Mouse (Mus musculus) hindbrain, embryonic 12.5 days (tissue): ENCODE data around the gene Wwox. TPM values are rescaled to one million over a fixed set of nuclear protein-coding genes. Genes with fewer than 3 reads are reported as not detected.

Experiments used
- ATAC-seq: fragments of 200-750 bp; cut with Nextera tagmentation; 2 replicates; pipeline ENCODE4 v1.8.0; 2017; ENCODE audit warnings: moderate TSS enrichment; ENCODE audit not compliant: low FRiP score
- H3K27ac ChIP-seq: fragments of 300-500 bp; sonication (generic); 2 replicates; pipeline ENCODE4 v1.5.1; 2016; ENCODE audit warnings: mild to moderate bottlenecking
- H3K27me3 ChIP-seq: fragments of 300-500 bp; sonication (generic); 2 replicates; pipeline ENCODE4 v1.6.1; 2016; ENCODE audit warnings: mild to moderate bottlenecking
- H3K36me3 ChIP-seq: fragments of 300-500 bp; sonication (generic); 2 replicates; pipeline ENCODE4 v1.6.1; 2016; ENCODE audit warnings: mild to moderate bottlenecking
- H3K4me1 ChIP-seq: fragments of 300-500 bp; sonication (generic); 2 replicates; pipeline ENCODE4 v1.6.1; 2016
- H3K4me2 ChIP-seq: fragments of 300-500 bp; sonication (generic); replicated peaks from 2 replicates; pipeline ENCODE4 v1.6.1; 2016; ENCODE audit warnings: mild to moderate bottlenecking
- H3K4me3 ChIP-seq: fragments of 300-500 bp; sonication (generic); 2 replicates; pipeline ENCODE4 v1.5.1; 2016; ENCODE audit warnings: mild to moderate bottlenecking
- H3K9ac ChIP-seq: fragments of 300-500 bp; sonication (generic); 2 replicates; pipeline ENCODE4 v1.6.1; 2016; ENCODE audit warnings: mild to moderate bottlenecking, moderate library complexity
- H3K9me3 ChIP-seq: fragments of 300-500 bp; sonication (generic); replicated peaks from 2 replicates; pipeline ENCODE4 v1.6.1; 2016; ENCODE audit warnings: mild to moderate bottlenecking
- WGBS: fragments of 180-500 bp; shearing (Covaris S2); methylation state at CpG from one replicate; pipeline ENCODE4 v1.1.7; 2016; 5-methylcytosine and 5-hydroxymethylcytosine counted together
- polyA plus RNA-seq: library from polyadenylated mRNA; unstranded; fragments of >200 nt; fragmentation: Nextera tagmentation; extraction: Ambion mirVana; gene quantifications from 2 replicates; pipeline ENCODE4 v1.2.1, GENCODE M21; 2016

Gene Wwox
- polyA plus RNA-seq, 1 experiment from 2014 or later, result 13.8 TPM

GRCm38 (mm10) chr8:114512075-114512935 lies 72.8 kb downstream of the Wwox start:
- ATAC-seq, result no peak
- 0 out of 2 replicates have a peak, but pooled peaks cover 4% of the 10 kb centered on the region for H3K27me3 ChIP-seq
- no peak overlapping the region for H3K27ac ChIP-seq
- 76% methylated on average over 26 of the region's 26 CpGs for WGBS
- no peaks in the 10 kb centered on the region for H3K36me3 ChIP-seq
- no peaks in the 10 kb centered on the region for H3K9me3 ChIP-seq
- no peak overlapping the region for H3K4me2 ChIP-seq
- no peak overlapping the region for H3K4me3 ChIP-seq
- peaks cover 15% of the 10 kb centered on the region for H3K4me1 ChIP-seq
- H3K9ac ChIP-seq, result no peak overlapping the region

- no peaks in the 10 kb centered on the region for H3K36me3 ChIP-seq
- no peaks in the 10 kb centered on the region for H3K9me3 ChIP-seq
- no peak overlapping the region for H3K4me3 ChIP-seq
- H3K4me1 ChIP-seq, result peaks cover 12% of the 10 kb centered on the region
- WGBS, result 59% methylated on average over 11 of the region's 11 CpGs
- ATAC-seq, result no peak
- no peak overlapping the region for H3K4me2 ChIP-seq
- H3K27me3 ChIP-seq, result no peaks in the 10 kb centered on the region
- no peak overlapping the region for H3K27ac ChIP-seq
- H3K9ac ChIP-seq, result no peak overlapping the region
Measured at GRCm38 (mm10) chr8:114514692-114515091, 75.2 kb downstream of the Wwox start.

DNA sequence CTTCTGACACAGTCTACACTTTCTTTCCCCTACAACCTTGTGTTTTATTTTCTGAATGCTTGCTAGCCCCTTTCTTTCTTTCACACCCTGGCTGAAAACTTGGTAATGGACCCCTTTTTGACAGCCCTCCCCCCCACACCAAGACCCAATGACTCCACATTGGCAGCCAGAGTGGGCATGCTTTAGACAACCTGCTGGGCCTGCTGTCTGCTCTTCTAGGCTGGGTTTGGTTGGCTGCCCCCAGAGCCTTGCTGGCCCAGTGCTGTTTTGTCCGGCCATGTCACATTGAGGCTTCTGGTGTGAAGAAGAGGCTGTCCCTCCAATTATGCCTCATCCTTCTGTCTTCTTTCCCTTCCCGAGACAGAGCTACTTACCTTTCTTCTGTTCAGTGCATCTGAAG lies 83.6 kb downstream of the Wwox start:
- Histone ChIP-seq H3K4me1 (peaks cover 21% of the 10 kb centered on the region), H3K27ac (no peak overlapping the region), H3K4me3 (no peak overlapping the region), H3K27me3 (no peaks in the 10 kb centered on the region), H3K9me3 (no peaks in the 10 kb centered on the region), H3K4me2 (no peak overlapping the region), H3K9ac (no peak overlapping the region), H3K36me3 (no peaks in the 10 kb centered on the region)
- no peak for ATAC-seq
- WGBS, result 76% methylated on average over 2 of the region's 2 CpGs

DNA sequence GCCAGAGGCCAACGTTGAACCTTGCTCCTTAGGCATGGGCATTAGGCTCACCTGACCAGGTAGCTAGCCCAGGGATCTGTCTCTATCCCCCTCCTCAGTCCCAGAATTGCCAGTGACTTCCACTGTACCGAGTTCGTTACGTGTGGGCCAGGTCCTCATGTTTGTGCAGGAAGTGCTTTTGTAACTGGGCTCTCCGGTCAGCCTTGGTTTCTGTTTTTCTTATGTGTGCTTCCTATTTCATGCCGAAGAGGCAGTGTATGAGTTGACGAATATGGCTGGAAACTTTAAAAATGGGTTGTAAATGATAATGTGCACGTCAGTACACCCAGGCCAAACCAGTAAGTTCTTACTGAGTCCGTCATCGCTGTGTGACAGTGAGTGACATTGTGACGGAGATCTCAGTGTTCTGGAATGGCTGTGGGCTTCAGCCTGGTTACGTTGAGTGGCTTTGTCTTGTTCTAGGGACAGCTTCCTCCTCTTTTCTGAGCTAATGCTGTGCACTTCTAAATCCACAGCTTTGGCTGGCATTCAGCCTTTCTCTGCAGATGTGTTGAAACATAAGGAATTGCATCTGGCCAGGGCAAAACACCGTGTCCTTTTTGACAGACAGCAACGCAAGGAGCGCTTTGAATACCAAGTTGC lies 87.3 kb downstream of the Wwox start:
- no peaks in the 10 kb centered on the region for H3K27me3 ChIP-seq
- no peaks in the 10 kb centered on the region for H3K9me3 ChIP-seq
- peaks cover 31% of the 10 kb centered on the region for H3K4me1 ChIP-seq
- ATAC-seq, result no peak
- H3K4me3 ChIP-seq, result no peak overlapping the region
- no peaks in the 10 kb centered on the region for H3K36me3 ChIP-seq
- no peak overlapping the region for H3K27ac ChIP-seq
- H3K9ac ChIP-seq, result no peak overlapping the region
- WGBS, result 82% methylated on average over 15 of the region's 15 CpGs
- H3K4me2 ChIP-seq, result no peak overlapping the region

DNA sequence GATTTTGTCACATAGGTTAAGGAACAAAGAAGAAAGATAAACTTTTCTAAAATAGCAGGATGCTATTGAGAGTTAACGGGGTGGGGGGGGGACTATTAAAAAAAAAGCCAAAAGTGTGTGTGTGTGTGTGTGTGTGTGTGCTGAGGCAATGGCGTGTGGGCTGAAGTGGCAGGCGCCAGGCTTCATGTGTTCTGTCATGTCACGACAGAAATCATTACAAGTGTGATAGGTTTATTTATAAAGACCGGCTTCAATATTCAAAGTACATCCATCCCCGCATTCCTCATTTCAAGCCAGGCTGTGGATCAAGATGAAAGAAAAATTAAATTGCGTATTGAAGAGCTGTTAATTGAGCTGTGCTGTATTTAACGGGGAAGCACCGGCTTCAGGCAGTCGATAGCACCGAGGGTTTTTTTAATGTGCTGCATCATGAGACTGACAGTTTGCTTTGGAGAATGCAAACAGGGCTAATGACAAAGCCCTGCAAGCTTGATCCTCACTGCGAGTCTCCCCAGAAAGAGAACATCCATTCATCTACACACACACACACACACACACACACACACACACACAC lies 88.3 kb downstream of the Wwox start:
- 0 out of 2 replicates have a peak overlapping the region, but pooled peaks have one; percentile 30 for H3K27ac ChIP-seq

DNA sequence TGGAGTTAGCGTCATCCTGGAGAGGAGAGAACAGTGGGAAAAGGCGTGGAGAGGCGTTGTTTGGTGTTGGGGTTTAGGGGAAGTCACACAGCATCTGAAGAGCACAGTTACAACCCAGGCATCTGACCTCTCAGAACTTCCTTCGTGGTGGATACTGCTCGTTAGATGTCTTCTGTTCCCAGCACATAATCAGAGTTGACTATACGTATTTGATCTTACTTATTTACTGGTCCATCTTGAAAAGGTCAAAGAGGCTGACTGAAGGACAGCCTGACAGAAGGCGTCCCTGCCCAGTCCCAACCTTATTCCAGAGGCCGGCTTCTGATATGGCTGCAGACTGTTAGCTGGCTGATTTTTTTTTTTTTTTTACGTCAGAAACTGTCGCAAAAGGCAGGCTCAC lies 90.1 kb downstream of the Wwox start:
- H3K4me1 ChIP-seq, result peaks cover 25% of the 10 kb centered on the region; the same call in 1 of the 2 replicates
- no peaks in the 10 kb centered on the region; the same call in 1 of the 2 replicates for H3K27me3 ChIP-seq
- WGBS, result 86% methylated on average over 10 of the region's 10 CpGs
- H3K9ac ChIP-seq, result no peak overlapping the region
- H3K27ac ChIP-seq, result no peak overlapping the region
- H3K4me2 ChIP-seq, result no peak overlapping the region
- no peak for ATAC-seq
- no peaks in the 10 kb centered on the region for H3K9me3 ChIP-seq
- no peaks in the 10 kb centered on the region for H3K36me3 ChIP-seq
- no peak overlapping the region for H3K4me3 ChIP-seq

More for the DNA sequence above, 88.3 kb downstream of the Wwox start:
- H3K4me2 ChIP-seq, result no peak overlapping the region
- H3K4me3 ChIP-seq, result no peak overlapping the region
- no peak overlapping the region for H3K9ac ChIP-seq
- 47% methylated on average over 12 of the region's 12 CpGs for WGBS
- no peaks in the 10 kb centered on the region for H3K36me3 ChIP-seq
- ATAC-seq, result no peak
- H3K4me1 ChIP-seq, result peaks cover 28% of the 10 kb centered on the region
- H3K27me3 ChIP-seq, result no peaks in the 10 kb centered on the region; the same call in 1 of the 2 replicates
- no peaks in the 10 kb centered on the region for H3K9me3 ChIP-seq

DNA sequence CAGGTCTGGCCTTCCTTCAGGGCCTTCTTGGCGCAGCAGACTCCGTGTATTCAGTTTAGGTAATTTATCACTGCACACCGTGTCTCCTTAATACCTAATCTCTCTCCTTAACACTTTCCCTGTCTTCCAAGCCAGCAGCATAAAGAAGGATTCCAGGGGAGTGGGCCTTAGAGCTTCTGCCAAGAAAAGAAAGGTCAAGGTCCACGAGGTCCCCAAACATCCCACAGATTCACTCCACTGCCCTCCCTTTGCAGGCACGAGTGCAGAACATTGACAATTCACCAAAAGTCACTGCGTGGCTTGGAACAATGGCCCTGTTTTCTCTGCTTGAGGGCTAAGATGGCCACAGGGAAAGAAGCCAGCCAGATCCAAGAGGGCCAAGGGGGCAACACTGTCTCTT lies 96.7 kb downstream of the Wwox start:
- Histone ChIP-seq H3K4me3 (no peak overlapping the region), H3K4me2 (no peak overlapping the region), H3K36me3 (no peaks in the 10 kb centered on the region), H3K9me3 (no peaks in the 10 kb centered on the region), H3K27ac (no peak overlapping the region), H3K27me3 (peaks cover 9% of the 10 kb centered on the region), H3K9ac (no peak overlapping the region), H3K4me1 (peaks cover 15% of the 10 kb centered on the region)
- no peak for ATAC-seq
- 33% methylated on average over 6 of the region's 6 CpGs for WGBS

GRCm38 (mm10) chr8:114541132-114541531 lies 101.7 kb downstream of the Wwox start:
- 14% methylated on average over 3 of the region's 3 CpGs for WGBS
- Histone ChIP-seq H3K9ac (no peak overlapping the region), H3K36me3 (no peaks in the 10 kb centered on the region), H3K4me3 (no peak overlapping the region), H3K9me3 (no peaks in the 10 kb centered on the region), H3K27ac (no peak overlapping the region), H3K4me1 (peaks cover 4% of the 10 kb centered on the region), H3K4me2 (no peak overlapping the region), H3K27me3 (peaks cover 5% of the 10 kb centered on the region)
- ATAC-seq, result no peak

DNA sequence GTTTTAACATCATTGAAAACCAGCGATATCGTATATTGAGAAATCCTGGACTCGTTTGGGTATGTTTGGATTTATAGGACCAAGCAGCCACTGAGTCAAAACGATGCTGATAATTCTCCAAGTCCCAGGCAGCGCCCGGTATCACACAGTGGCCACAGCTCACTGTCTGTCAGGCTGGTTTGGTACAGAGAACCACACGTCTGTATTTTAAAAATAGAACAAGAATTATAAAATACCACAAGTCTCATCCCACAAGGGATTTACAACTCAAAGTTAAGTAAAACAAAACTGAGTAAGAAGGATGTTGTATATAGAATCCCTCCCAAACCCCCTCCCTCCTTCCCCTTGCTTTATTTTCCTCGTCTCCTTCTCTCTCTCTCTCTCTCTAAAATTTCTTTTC lies 108.9 kb downstream of the Wwox start:
- Histone ChIP-seq H3K9ac (no peak overlapping the region), H3K27me3 (no peaks in the 10 kb centered on the region), H3K4me1 (no peaks in the 10 kb centered on the region), H3K27ac (no peak overlapping the region), H3K9me3 (no peaks in the 10 kb centered on the region), H3K4me3 (no peak overlapping the region), H3K4me2 (no peak overlapping the region), H3K36me3 (no peaks in the 10 kb centered on the region)
- ATAC-seq, result no peak
- 85% methylated on average over 8 of the region's 8 CpGs for WGBS

GRCm38 (mm10) chr8:114548837-114549236 lies 109.4 kb downstream of the Wwox start:
- H3K9ac ChIP-seq, result no peak overlapping the region
- H3K27ac ChIP-seq, result no peak overlapping the region
- ATAC-seq, result no peak

GRCm38 (mm10) chr8:114550029-114550428 lies 110.6 kb downstream of the Wwox start:
- Histone ChIP-seq H3K27ac (no peak overlapping the region), H3K9me3 (no peaks in the 10 kb centered on the region), H3K4me1 (no peaks in the 10 kb centered on the region), H3K36me3 (no peaks in the 10 kb centered on the region), H3K27me3 (no peaks in the 10 kb centered on the region), H3K9ac (no peak overlapping the region), H3K4me2 (no peak overlapping the region), H3K4me3 (no peak overlapping the region)
- no peak for ATAC-seq
- WGBS, result 72% methylated on average over 7 of the region's 7 CpGs

More at GRCm38 (mm10) chr8:114548837-114549236, 109.4 kb downstream of the Wwox start:
- H3K4me2 ChIP-seq, result no peak overlapping the region
- no peaks in the 10 kb centered on the region for H3K9me3 ChIP-seq
- H3K27me3 ChIP-seq, result no peaks in the 10 kb centered on the region
- H3K4me1 ChIP-seq, result no peaks in the 10 kb centered on the region
- H3K36me3 ChIP-seq, result no peaks in the 10 kb centered on the region
- 78% methylated on average over 6 of the region's 6 CpGs for WGBS
- H3K4me3 ChIP-seq, result no peak overlapping the region

DNA sequence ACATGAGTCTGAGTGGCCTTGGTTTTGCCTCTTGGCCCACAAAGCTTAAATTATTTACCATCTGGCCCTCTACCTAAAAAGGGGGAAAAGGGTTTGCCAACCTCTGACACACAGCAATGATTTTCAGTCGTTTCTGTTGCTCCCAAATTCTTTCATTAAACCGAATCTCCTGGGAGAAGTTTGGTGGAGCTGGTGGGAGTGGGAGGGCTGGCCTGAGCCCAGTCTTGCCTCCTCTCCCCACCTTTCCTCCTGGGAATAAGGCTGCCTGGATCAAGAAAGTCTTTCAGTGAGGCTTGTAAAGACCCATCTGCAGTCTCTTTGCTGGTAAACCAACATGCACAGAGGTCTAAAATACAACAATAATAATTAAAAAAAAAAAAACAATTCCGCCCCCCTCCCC lies 113.2 kb downstream of the Wwox start:
- Histone ChIP-seq H3K9me3 (no peaks in the 10 kb centered on the region), H3K4me3 (no peak overlapping the region), H3K27me3 (no peaks in the 10 kb centered on the region), H3K36me3 (no peaks in the 10 kb centered on the region), H3K9ac (no peak overlapping the region), H3K4me1 (no peaks in the 10 kb centered on the region), H3K4me2 (no peak overlapping the region), H3K27ac (no peak overlapping the region)
- 60% methylated on average over 3 of the region's 3 CpGs for whole genome bisulfite sequencing
- no peak for ATAC-seq
